ENCODE assay signal across 9 mouse cellular contexts in genomic region chr7:141693591-141694273, GRCm38 (mm10). TPM values are rescaled to one million over a fixed set of nuclear protein-coding genes. Genes with fewer than 3 reads are reported as not detected.
A peak's percentile ranks its signal among the peaks of the same experiment; 100 is the strongest.
DNase-seq lines count a peak whose midpoint lies in the region; ATAC-seq and TF ChIP-seq lines count a peak whose summit lies in the region.
"Had no signal": no experiment of that assay in that cellular context is flagged by ENCODE, and none has a peak within 500 bp of the region (broad histone marks: within the 10 kb centered on the region; RNA-seq: fewer than 3 reads in every experiment).

No protein-coding gene starts in this region.

- intact Hi-C loops in left cerebral cortex, postnatal 25 days (cut with DNase I) = no loop called here

- H3K4me2 ChIP-seq in lung, embryonic 14.5 days = peak overlapping the region; percentile 53
- peak overlapping the region; percentile 31; the same call in 1 of the 2 replicates for H3K4me2 ChIP-seq in forebrain, embryonic 11.5 days (ENCODE audit: low read depth, low read length, severe bottlenecking)
- peak overlapping the region; percentile 47 for H3K4me2 ChIP-seq in stomach, embryonic 16.5 days (ENCODE audit: low read depth, low read length)

- ATAC-seq in lung, embryonic 14.5 days (ENCODE audit: insufficient read depth) = peak; percentile 73; the same call in 1 of the 2 replicates
- no peak for ATAC-seq in forebrain, embryonic 11.5 days (replicated peaks; ENCODE audit: low FRiP score)
- 0 out of 2 replicates have a peak, but pooled peaks have one; percentile 51 for ATAC-seq in stomach, embryonic 16.5 days (ENCODE audit: insufficient read depth, low FRiP score)

- DNase-seq in lung, embryonic 14.5 days = peak; percentile 59
- no peak for DNase-seq in lung, postnatal 25 days (ENCODE audit: low spot score)
- DNase-seq in forebrain, embryonic 11.5 days (ENCODE audit: low spot score) = no peak
- DNase-seq in kidney, adult 2 months = peak; percentile 46
- DNase-seq in lung, postnatal 10 days = peak; percentile 54
- DNase-seq in spleen, adult 18-20 months = no peak
- DNase-seq in left cerebral cortex, postnatal 25 days (ENCODE audit: low spot score in 2 of 2) = no peak

- H3K4me1 ChIP-seq in lung, embryonic 14.5 days (ENCODE audit: insufficient read depth) = no peaks in the 10 kb centered on the region
- no peaks in the 10 kb centered on the region for H3K4me1 ChIP-seq in forebrain, embryonic 11.5 days (replicated peaks; ENCODE audit: control insufficient read depth, insufficient read depth, low read length)
- H3K4me1 ChIP-seq in kidney, adult 2 months (ENCODE audit: control insufficient read depth, insufficient read depth, low read length) = no peaks in the 10 kb centered on the region
- no peaks in the 10 kb centered on the region for H3K4me1 ChIP-seq in stomach, embryonic 16.5 days (ENCODE audit: control insufficient read depth, insufficient read depth, low read length)

- no peak for TF ChIP-seq POLR2A in kidney, adult 2 months (IDR thresholded peaks at IDR 0.05; ENCODE audit: low read depth, low read length)

- peak overlapping the region; percentile 11 for H3K4me3 ChIP-seq in lung, embryonic 14.5 days (ENCODE audit: low read depth, low read length)
- no peak overlapping the region for H3K4me3 ChIP-seq in forebrain, embryonic 11.5 days (ENCODE audit: low read depth, low read length)
- H3K4me3 ChIP-seq in kidney, adult 2 months (ENCODE audit: insufficient read depth, low read depth, low read length) = no peak overlapping the region
- peak overlapping the region; percentile 21 for H3K4me3 ChIP-seq in stomach, embryonic 16.5 days (replicated peaks; ENCODE audit: low read length)

- no peaks in the 10 kb centered on the region for H3K36me3 ChIP-seq in lung, embryonic 14.5 days (ENCODE audit: insufficient read depth)
- no peaks in the 10 kb centered on the region for H3K36me3 ChIP-seq in forebrain, embryonic 11.5 days (ENCODE audit: control insufficient read depth, insufficient read depth, low read length)
- no peaks in the 10 kb centered on the region for H3K36me3 ChIP-seq in kidney, adult 2 months (ENCODE audit: control insufficient read depth, insufficient read depth, low read length)
- no peaks in the 10 kb centered on the region for H3K36me3 ChIP-seq in stomach, embryonic 16.5 days (ENCODE audit: control insufficient read depth, insufficient read depth, low read length)

- no peaks in the 10 kb centered on the region for H3K27me3 ChIP-seq in lung, embryonic 14.5 days (ENCODE audit: insufficient read depth, low read length)
- no peaks in the 10 kb centered on the region for H3K27me3 ChIP-seq in forebrain, embryonic 11.5 days (ENCODE audit: control insufficient read depth, insufficient read depth, low read length)
- no peaks in the 10 kb centered on the region for H3K27me3 ChIP-seq in kidney, adult 2 months (replicated peaks; ENCODE audit: control insufficient read depth, insufficient read depth, low read length)
- no peaks in the 10 kb centered on the region; the same call in 1 of the 2 replicates for H3K27me3 ChIP-seq in stomach, embryonic 16.5 days (ENCODE audit: control insufficient read depth, insufficient read depth, low read length)

- 40% methylated on average over 30 of the region's 30 CpGs for WGBS in lung, embryonic 14.5 days
- 58% methylated on average over 30 of the region's 30 CpGs for WGBS in forebrain, embryonic 11.5 days
- 44% methylated on average over 30 of the region's 30 CpGs for WGBS in kidney, adult 2 months
- WGBS in stomach, embryonic 16.5 days = 43% methylated on average over 30 of the region's 30 CpGs

- H3K9me3 ChIP-seq in lung, embryonic 14.5 days (ENCODE audit: low read depth, low read length) = no peaks in the 10 kb centered on the region
- no peaks in the 10 kb centered on the region for H3K9me3 ChIP-seq in forebrain, embryonic 11.5 days (ENCODE audit: control insufficient read depth, low read length)
- H3K9me3 ChIP-seq in stomach, embryonic 16.5 days (replicated peaks; ENCODE audit: control insufficient read depth, low read length) = no peaks in the 10 kb centered on the region

- no peak overlapping the region for H3K27ac ChIP-seq in lung, embryonic 14.5 days (ENCODE audit: low read depth)
- no peak overlapping the region for H3K27ac ChIP-seq in forebrain, embryonic 11.5 days (ENCODE audit: low read depth, low read length)
- no peak overlapping the region for H3K27ac ChIP-seq in kidney, adult 2 months (ENCODE audit: insufficient read depth, low read depth, low read length)
- no peak overlapping the region for H3K27ac ChIP-seq in stomach, embryonic 16.5 days (ENCODE audit: low read length)
- H3K27ac ChIP-seq: macrophage had no signal

- TF ChIP-seq CTCF in lung, embryonic 14.5 days (IDR thresholded peaks at IDR 0.05; ENCODE audit: low read depth) = peak; percentile 42; the same call in 1 of the 2 replicates
- no peak for TF ChIP-seq CTCF in kidney, adult 2 months (conservative IDR thresholded peaks at IDR 0.05; ENCODE audit: insufficient read depth, insufficient read length, low read depth, low read length)

- no peak overlapping the region for H3K9ac ChIP-seq in lung, embryonic 14.5 days
- no peak overlapping the region for H3K9ac ChIP-seq in forebrain, embryonic 11.5 days (ENCODE audit: low read length)
- no peak overlapping the region; the same call in 1 of the 2 replicates for H3K9ac ChIP-seq in stomach, embryonic 16.5 days (ENCODE audit: low read length)

RNA-seq across cellular contexts. Expression of gene Muc2, which starts 3.6 kb away (rescaled TPM):
- 0.09 TPM in 1 of 2 replicates, not detected in the other for polyA plus RNA-seq in lung, embryonic 14.5 days (2014; fragmentation: Nextera tagmentation; extraction: Ambion mirVana)
- polyA plus RNA-seq in forebrain, embryonic 11.5 days (2014; fragmentation: Nextera tagmentation; extraction: Ambion mirVana) = 0.15 and 0.67 TPM in 2 replicates
- polyA plus RNA-seq in kidney, adult 2 months (2012; rRNA removed) = 0.24 and 0.39 TPM in 2 replicates
- 2.5 and 3.2 TPM in 2 replicates for polyA plus RNA-seq in stomach, embryonic 16.5 days (2015; fragmentation: Nextera tagmentation; extraction: Ambion mirVana)
- total RNA-seq in left cerebral cortex, postnatal 25 days (2021) = under 1 TPM in 1 of 2 experiments, not detected in 1; 0.43 TPM

RNA-seq across cellular contexts. Expression of gene Muc6, which starts 38.6 kb away (rescaled TPM):
- 0.18 and 0.32 TPM in 2 replicates for polyA plus RNA-seq in lung, embryonic 14.5 days (2014; fragmentation: Nextera tagmentation; extraction: Ambion mirVana)
- 0.19 and 0.23 TPM in 2 replicates for polyA plus RNA-seq in forebrain, embryonic 11.5 days (2014; fragmentation: Nextera tagmentation; extraction: Ambion mirVana)
- polyA plus RNA-seq in kidney, adult 2 months (2012; rRNA removed) = 0.01 and 0.02 TPM in 2 replicates
- polyA plus RNA-seq in stomach, embryonic 16.5 days (2015; fragmentation: Nextera tagmentation; extraction: Ambion mirVana) = 3.8 and 6.3 TPM in 2 replicates
- not detected for total RNA-seq in left cerebral cortex, postnatal 25 days (2021)

Comparison
In these comparisons a context has a peak if more than half of its experiments do, and no peak if none do; other contexts are left out.
1. DNase-seq: peak in lung, embryonic 14.5 days (single experiment), kidney, adult 2 months (single experiment) and lung, postnatal 10 days (single experiment); none in lung, postnatal 25 days (single experiment), forebrain, embryonic 11.5 days (single experiment), spleen, adult 18-20 months (0 of 2) and left cerebral cortex, postnatal 25 days (0 of 2).
2. H3K4me3 ChIP-seq: peak in lung, embryonic 14.5 days (single experiment) and stomach, embryonic 16.5 days (single experiment); none in forebrain, embryonic 11.5 days (single experiment) and kidney, adult 2 months (single experiment).
3. Peak in every context shown above with its lines, with median percentiles within 50 percentile points of each other: H3K4me2 ChIP-seq.